Mouse (Mus musculus) urinary bladder, postnatal 36 days (tissue): Measurements from ENCODE around the gene Zfp512b.

Experiments used
- DNase-seq, 2 experiments: peaks; one replicate each; pipeline ENCODE4 v3.0.0; 2022; ENCODE audit warnings: low spot score in 2 of 2, mixed read lengths in 1 of 2

Zfp512b gene

DNA sequence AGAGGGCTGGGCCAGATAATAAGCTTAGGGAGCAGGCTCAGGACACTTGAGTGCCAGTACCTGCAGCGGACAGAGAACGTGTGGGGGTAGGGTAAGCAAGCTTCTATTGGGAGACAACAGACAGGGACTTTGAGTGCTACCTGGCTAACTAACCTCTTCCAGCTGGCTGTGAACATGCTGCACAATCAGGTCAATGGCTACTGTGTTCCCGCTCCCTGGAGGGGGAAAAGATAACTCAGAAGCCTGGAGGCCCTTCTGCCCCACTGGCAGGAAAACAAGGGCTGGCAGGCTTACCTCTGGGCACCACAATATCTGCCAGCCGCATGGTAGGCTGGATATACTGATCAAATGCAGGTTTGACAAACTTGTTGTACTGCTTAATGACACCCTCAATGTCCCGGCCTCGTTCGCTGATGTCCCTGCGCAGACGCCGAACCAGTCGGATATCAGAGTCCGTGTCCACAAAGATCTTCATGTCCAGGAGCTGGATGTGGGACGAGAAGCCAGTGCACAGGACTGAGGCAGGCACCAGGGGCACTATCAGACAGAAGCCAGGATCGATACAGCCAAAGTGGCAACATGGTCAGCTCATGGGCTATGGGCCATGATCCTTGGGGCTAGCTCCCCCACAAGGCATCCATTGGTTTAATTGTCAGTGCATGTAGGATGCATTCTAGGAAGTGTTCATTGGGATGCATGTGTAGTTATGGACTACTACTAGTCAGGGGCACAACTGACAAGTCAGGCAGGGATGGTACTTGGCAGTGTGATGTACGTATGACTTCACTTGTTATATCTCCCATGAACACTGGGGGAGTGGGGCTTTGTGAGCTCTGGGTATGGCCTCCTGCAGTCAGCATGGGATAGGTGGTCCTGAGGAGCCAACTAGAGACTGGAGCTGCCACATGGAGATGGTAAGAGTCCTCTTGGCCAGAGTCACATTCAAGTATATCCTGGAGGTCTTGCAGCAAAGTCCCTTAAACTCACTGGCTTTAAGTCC is 19.4 kb downstream of the Zfp512b start:
- DNase-seq: no peak

DNA sequence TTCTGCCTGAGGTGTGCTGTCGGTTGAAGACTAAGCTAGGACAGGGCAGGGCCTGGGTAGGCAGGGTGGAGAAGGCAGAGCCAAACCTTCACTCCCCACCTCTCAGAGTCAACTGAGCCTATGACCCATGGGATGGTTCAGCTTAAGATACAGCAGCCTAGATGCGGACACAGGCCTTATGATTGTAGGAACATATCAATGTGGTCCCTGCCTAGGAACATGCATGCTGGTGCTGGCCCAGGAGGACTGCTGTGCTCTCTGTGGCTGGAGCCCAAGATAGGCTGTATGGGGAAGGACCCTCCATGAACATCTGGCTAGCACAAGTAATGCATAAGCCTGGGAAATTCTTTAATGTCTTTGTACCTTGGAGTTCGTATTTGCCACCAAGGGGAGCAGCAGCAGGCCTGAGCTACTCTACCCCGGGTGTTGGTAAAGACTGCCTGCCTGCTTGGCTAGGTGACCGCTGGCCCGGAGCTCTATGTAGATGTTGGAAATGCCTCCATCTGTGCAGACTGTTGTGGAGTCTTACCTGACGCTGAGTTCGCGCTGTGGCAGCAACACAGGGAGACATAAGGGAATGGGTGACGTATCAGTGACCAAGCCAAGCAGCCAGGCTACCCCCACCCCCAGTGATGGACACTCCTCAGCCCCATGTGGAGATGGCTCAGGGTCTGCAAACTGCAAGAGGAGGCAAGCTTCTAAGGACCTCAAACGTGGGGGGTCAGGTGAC is 20.5 kb downstream of the Zfp512b start:
- DNase-seq: no peak

DNA sequence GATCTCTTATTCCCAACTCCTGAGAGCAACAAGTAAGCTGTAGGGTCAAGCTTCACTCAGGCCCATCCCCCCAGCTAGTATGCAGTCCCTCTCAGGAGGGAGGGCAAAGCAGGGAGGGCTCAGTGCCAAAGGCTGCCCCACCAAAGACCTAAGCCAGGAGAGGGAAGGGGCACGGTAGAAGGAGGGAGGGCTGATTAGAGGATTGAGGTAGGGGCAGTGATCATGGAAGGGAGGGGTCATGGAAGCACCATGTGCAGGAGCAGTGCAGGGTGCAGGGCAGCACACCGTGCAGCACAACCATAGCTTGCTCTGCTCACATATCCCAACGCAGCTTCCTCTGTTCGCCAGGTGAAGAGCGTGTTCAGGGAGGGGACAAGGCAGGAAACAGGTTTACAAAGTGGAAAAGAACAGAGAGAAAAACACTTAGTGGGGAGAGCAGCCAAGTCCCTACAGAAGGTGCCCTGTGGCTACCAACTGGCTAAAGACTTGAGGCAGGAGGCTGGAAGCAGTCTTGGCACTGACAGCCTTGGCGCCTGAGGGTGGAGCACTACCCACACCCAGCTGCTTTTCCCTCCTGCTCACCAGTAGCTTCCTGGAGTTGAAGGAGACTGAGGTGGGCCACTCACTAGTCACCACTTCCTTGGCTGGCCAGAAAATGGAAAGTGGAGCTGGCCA is 21.5 kb downstream of the Zfp512b start:
- DNase-seq: no peak

DNA sequence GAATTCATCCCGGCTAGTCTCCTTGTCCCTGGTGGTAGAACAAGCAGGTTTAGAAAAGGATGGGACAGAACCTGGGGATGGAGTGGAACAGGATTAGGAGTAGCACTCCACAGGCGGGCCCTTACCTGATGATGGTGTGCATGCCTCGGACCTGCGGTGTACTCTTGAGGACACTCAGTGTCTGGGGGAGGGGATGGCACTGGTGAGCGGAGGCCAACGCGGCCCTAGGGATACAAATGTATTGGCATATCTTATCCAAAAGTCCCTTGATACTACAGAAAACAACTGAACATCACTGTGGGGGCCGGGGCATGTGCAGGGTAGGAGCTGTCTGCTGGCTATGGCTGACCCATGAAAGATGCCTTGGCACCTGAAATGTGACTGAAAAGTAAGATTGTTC is 22.2 kb downstream of the Zfp512b start:
- no peak for DNase-seq

DNA sequence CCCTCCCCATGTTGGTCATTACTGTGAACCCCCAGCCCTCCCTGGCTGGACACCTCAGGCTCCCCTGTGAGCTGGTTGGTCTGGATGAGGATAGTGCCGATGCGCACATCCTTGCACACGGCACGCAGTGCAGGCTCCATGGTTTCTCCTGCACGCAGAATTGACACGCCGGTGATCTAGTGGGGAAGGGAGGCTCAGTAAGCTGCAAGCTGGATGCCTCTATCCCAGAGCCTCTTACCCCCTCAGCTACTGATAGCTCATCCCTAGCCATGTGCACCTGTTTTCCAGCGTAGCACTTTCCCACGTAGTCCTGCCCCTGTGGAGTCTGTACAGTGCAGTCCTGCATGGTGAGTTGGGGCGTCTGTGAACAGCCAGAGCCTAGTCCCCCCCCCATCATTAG is 22.7 kb downstream of the Zfp512b start:
- no peak for DNase-seq

DNA sequence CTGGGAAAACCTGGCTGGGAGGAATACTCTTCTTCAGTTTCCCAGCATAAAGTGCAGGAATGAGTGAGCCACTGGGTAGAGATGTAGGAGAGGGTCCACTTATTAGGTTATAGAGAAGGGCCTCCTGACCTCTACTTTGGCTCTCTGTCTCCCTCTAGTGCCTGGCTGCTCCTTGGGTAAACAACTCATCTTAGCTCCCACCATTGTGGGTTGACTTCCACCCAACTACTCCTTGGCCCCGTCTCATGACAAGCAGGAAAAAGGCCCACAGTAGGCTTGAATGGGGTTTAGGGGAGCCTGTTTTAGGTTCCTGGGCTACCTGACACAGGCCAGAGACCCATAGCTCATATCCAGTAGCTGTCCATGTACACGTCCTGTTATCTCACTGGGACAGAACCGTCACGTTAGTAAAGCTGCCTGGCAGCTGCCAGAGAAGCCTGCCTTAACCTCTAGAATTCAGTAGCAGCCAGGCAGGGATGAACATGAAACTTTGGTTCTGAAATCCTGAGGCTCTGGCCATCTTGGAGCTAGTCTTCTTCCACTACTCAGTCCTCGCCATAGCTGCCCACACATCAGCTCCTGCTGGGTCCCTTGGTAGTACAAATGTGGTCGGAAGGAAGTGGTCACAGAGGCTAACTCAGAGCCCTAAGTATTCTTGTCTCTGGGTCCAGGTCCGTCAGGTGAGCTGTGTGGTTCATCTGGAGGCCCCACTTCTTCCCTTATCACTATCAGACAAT is 24.2 kb downstream of the Zfp512b start:
- DNase-seq: no peak

DNA sequence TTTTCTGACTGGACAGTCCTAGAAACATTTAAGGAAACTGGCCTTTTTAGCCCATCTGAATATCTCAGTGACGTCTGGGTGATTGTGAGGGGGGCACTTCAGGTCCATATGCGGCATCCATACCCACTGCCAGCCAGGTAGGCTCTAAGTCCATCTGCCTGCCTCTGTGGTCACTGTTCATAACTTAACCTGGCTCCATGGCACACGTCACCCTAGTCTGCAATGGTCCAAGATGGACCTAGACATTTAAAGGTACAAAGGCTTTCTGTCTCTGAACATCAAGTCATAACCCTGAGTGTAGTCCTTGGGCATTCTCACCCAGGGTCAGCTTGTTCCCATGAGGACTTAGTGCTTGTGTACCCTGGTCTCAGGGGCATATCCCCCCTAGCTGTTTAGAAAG is 25.3 kb downstream of the Zfp512b start:
- DNase-seq: no peak

DNA sequence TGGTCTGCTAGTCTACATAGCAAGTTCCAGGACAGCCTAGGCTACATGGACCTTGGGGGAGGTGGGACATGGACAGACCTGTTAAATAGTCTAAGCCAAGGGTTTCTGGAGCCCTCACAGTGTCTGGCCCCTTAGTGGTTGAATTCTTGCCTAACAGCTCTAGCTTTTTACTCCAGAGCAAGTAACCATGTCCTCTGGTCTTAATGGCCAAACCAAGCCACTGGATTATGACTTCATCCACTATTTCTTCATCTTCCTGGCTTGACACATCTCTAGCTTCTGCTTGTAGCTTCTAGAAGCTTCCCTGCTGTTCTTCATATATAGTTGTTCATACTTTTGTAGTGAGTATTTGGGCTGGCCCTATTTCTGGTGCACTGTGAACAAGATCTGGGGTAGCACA is 38.8 kb downstream of the Zfp512b start:
- no peak for DNase-seq

DNA sequence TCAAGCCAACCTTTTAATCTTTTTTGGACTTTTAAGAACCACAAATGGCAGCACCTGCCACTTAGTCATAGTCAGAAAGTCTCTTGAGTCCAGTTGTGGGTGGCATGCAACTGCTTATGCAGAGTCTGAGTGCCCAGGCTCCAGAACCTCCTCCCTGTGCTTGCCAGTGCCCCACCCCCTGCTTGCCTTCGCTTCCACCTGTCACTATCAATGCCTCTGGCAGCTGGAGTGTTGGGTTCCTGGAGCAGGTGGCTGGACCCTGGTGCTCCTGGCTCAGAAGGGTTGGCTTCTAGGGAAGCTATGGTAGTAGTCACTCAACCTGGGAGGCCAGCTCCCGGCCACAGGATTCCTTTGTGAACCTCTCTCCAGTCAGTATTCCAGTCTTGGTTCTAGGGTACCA is 42.4 kb downstream of the Zfp512b start:
- no peak for DNase-seq

DNA sequence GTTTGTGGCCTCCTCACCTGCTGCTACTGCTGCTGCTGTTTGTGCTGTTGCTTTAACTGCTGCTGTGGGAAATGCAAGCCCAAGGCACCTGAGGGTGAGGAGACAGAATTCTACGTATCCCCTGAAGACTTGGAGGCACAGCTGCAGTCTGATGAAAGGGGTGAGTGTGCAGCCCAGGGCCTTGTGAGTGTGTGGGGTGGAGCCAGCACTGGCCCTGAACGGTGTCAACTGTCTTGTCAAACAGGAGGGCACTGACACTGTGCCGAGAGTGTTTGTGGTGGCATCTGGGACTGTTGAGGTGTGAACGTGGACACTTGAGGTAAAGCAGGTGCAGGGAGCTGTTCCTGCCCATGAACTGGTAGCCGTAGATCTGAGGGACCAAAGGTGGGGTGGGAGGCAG is 43.9 kb downstream of the Zfp512b start:
- no peak for DNase-seq

DNA sequence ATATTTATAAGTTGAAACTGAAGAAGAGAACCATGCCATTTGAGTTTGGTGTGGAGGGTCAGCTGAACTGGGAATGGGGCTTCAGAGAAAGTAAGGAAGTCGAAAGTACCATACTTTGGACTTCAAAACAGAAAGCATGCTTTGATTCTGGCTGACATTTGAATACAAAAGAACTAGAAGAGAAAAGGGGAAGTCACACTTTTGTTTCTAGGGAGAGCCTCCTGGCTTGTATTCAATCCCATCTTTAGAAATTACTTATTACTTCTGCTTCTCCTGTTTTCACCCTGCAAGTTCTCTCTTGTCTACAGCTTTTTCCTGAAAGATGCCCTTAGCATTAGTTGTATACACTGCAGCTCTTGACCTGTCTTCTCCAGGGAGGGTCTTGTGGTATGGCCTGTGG is 44.4 kb downstream of the Zfp512b start:
- DNase-seq: no peak

DNA sequence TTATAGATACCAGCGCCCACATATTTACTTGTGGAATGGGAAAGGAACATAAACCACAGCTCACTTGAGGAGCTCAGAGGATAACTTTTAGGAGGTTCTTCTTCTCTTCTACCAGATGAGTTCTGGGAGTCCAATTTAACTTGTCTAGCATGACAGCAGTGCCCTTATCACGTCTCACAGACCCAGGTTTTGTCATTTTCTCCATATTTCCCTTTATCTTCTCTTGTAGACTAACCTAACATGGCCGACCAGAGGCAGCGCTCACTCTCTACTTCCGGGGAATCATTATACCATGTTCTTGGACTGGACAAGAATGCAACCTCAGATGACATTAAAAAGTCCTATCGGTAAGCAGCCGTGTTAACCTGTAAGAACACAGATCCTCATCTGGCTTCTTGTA is 46.5 kb downstream of the Zfp512b start:
- no peak for DNase-seq

DNA sequence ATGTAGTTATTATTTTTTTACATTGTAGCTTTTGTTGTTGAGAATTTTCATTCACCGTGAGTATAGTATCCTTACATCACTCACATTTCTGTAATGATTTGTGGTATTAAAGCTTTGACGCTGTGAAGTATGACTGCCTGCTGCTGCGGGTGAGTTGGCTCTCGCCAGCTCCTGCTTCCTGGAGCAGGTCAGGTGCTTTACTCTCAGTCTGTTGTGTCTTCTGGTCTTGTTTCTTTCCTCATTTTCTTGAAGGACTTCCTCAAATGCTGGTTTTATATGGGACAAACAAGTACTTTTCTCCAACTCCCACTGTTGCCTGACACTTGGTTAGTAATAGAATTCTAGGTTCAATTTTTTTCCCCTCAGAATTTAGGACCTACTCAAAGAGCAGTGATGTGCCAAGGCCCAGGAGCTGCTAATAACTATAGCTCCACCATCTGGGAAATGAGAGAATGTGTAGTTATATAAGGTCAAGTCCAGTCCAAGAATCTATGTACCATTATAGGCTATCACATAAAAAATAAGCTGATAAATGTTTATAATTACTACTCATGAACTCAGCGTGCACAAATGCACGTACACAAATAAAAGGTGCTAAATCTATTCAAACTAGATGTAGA is 50.7 kb downstream of the Zfp512b start:
- DNase-seq: no peak

DNA sequence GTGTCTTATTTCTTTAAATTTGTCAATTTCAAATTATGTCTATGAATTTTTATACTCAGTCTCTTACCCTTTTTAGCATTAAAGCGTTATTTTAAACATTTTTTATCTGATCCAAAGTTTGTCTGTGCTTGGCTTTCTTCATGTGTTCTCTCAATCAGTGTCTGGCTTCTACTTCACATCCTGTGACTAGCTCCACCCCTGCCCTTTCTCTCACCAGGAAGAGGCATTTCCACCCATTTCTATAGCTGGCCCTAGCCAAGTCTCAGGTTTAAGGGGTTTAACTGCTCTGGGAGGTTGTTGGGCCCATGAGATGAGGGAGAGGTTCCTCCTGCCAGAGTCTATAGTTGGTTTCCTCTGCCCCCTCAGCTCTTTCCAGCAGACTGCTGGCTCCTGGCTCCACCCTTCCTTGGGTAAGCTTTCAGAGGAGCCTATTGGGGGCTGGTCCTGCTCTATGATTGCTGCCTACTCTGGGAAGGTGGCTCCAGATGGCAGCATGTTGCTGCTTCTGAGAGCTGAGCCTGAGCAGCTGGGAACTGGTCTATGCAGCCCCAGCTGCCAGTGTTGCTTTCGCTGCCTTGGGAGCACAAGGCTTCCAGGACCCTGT is 55.1 kb downstream of the Zfp512b start:
- DNase-seq: peak in 1 of 2 experiments; percentile 9

DNA sequence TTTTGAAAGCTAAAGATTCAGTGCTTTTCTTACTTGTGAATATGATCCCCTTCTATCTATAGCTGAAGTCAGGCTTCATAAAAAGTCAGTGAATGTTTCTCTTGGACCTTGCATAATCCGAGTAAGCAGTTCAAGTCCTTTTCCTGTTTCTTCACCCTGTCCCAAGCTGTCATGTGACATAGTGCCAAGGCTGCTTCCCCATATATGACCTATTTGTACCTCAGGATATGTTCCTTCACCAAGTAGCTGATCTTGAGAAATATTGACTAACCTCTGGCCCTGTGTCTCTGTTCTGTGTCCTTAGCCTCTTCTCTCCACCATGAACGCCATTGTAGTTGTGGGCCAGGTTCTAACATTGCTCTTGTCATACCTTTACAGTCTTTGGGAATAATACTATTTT is 56.2 kb downstream of the Zfp512b start:
- no peak for DNase-seq

DNA sequence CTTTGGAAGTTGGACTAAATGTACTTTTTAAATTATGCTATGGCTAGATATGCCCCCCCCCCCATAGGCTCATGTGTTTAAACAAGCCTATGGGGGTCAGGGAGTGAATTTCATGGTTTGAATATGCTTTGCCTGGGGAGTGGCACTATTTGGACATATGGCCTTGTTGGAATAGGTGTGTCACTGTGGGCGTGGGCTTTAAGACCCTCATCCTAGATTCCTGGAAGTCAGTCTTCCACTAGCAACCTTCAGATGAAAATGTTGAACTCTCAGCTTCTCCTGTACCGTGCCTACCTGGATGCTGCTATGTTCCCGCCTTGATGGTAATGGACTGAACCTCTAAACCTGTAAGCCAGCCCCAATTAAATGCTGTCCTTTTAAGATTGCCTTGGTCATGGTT is 60.0 kb downstream of the Zfp512b start:
- no peak for DNase-seq
